Mouse (Mus musculus) bone marrow, adult 2 months (tissue): ENCODE measurements around the gene Dusp7.

ENCODE experiments used
- CTCF ChIP-seq: fragments of 200-500 bp; IDR thresholded peaks from 2 replicates; pipeline ENCODE4 v1.5.1; 2011; ENCODE audit warnings: low read length, control low read depth; ENCODE audit not compliant: control insufficient read depth, insufficient read depth
- POLR2A ChIP-seq: fragments of 200-500 bp; IDR thresholded peaks from 2 replicates; pipeline ENCODE4 v1.6.1; 2011; ENCODE audit warnings: low read depth, mild to moderate bottlenecking, control low read depth, low read length, borderline replicate concordance; ENCODE audit not compliant: control insufficient read depth

DNA sequence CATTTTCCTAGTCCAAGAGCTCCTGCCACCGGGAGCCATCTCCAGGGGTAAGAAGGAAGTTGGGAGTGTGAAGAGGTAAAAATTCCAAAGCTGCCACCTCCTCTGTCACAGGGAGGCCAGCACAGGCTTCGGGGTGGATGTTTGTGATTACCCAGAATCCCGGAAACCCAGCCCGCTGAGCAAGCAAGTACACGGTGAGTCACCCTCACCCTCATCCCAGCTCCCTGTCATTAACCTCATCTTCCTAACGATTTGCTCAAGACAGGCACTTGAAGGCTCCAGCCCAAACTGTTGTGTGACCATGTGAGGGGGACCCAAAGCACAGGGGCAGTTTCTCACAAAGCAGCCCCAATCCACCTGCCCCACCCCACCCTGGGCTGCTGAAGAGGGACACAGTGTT lies 14.7 kb upstream of the Dusp7 start:
- TF ChIP-seq CTCF (no peak), POLR2A (no peak)
